Mouse (Mus musculus) ES-E14 (cell line): ENCODE results near the gene Synrg.

ENCODE experiments used
- CHD2 ChIP-seq: IDR thresholded peaks from 2 replicates; pipeline ENCODE4 v1.6.1; 2014; ENCODE audit warnings: mild to moderate bottlenecking, low read depth, low read length, inconsistent platforms
- HCFC1 ChIP-seq: IDR thresholded peaks from 2 replicates; pipeline ENCODE4 v1.6.1; 2012; ENCODE audit warnings: low read length, inconsistent platforms, borderline replicate concordance; ENCODE audit not compliant: insufficient read depth
- MAFK ChIP-seq: IDR thresholded peaks from 2 replicates; pipeline ENCODE4 v1.6.1; 2014; ENCODE audit warnings: mild to moderate bottlenecking, low read depth, low read length, inconsistent platforms; ENCODE audit not compliant: insufficient read depth
- ZC3H11A ChIP-seq: IDR thresholded peaks from 2 replicates; pipeline ENCODE4 v1.6.1; 2012; ENCODE audit warnings: low read depth, mild to moderate bottlenecking, inconsistent platforms, low read length, borderline replicate concordance
- ZNF384 ChIP-seq: IDR thresholded peaks from 2 replicates; pipeline ENCODE4 v1.6.1; 2012; ENCODE audit warnings: low read depth, low read length, inconsistent platforms

DNA sequence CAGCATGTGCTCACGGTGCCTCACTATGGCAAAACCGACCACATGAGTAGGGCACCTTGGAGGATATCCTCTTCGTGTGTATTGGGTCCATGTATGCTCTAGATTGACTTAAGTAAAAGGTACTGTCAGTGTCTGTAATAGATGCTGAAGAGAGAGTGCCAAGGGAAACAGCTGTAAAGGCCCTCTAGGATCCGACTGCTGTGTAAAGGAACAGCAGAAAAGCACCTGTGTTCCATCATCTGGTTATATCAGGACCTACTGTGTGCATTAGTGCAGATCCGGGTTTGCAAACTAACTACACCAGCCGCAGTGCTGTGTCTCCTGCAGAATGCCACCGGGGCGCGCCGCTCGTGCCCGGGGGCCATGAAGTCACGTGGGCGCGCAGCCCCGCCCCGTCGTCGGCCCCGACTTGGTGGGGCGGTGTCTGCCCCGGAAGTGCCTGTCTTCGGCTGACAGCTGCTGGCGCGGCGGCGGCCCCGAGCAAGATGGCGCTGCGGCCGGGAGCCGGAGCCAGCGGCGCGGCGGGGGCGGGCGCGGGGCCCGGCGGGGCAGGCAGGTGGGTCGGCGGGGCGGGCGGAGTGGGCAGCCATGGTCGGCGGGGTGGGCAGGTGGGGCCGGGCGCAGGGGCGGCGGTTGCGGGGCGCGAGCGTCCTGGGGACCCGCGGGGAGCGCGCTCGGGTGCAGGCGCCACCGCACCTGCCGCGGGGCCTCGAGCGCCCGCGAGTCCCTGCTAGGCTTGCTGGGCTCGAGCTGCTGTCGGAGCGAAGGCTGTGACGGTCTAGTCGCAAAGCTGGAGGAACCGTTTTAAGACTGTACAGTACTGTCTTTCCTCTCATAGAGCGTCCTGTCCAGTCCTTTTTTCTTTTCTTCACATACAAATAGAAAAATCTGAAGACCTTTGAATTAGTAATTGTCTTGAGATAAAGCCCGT, at the start of gene Synrg:
- TF ChIP-seq HCFC1 (no peak), ZC3H11A (no peak), MAFK (no peak), CHD2 (no peak), ZNF384 (no peak)
